Mouse (Mus musculus): ENCODE measurements around the gene Tom1l2.

The Tom1l2 gene

GRCm38 (mm10) chr11:60209217-60209932 lies 143.3 kb downstream of the Tom1l2 start:
- peak; percentile 84 to 93 for DNase-seq (ENCODE audit: inconsistent age in 2 of 2, low spot score in 1 of 2)

DNA sequence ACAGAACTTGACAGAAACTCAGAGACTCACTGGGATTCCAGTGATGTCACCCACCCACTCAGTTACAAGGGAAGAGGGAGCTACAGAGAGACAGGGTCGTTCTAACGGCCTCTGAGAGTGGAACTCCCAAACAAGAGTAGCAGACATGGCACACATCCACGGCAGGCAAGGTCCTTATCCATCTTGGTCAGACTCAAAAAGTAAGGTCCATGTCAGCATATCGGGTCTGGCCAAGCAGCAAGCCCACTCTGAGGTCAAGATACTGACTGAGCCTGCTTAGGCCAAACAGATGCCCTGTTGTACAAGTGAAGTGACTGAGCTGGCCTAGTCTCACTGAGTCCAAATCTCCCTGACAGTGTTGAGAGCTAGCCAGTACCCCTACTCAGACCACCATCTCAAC lies 144.0 kb downstream of the Tom1l2 start:
- DNase-seq (ENCODE audit: inconsistent age in 2 of 2, low spot score in 1 of 2), result peak; percentile 25 to 70

DNA sequence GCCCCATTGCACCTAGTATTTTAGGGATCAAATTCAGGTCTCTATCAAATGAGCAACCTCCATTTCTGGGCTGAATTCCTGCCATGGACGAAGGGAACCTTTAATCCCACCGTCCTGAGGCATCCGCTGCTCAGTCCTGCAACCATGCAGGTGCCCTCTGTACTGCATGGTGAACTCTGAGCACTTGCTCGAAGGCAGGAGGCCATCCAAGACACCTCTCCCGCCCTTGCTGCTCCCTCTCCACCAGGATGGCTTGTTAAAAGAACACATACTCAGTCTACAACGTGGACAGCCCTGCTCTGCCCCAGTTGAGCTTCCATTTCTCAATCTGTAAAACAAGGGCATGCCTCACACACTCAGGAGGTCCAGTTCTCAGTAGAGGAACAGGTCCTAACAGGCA lies 144.5 kb downstream of the Tom1l2 start:
- DNase-seq (ENCODE audit: inconsistent age in 2 of 2, low spot score in 1 of 2), result peak; percentile 20 to 45

- no peak for DNase-seq (ENCODE audit: inconsistent age in 2 of 2, low spot score in 1 of 2)
These were observed 146.5 kb downstream of the Tom1l2 start for GRCm38 (mm10) chr11:60206207-60206606.

GRCm38 (mm10) chr11:60205026-60205425 lies 147.7 kb downstream of the Tom1l2 start:
- no peak for DNase-seq (ENCODE audit: inconsistent age in 2 of 2, low spot score in 1 of 2)

DNA sequence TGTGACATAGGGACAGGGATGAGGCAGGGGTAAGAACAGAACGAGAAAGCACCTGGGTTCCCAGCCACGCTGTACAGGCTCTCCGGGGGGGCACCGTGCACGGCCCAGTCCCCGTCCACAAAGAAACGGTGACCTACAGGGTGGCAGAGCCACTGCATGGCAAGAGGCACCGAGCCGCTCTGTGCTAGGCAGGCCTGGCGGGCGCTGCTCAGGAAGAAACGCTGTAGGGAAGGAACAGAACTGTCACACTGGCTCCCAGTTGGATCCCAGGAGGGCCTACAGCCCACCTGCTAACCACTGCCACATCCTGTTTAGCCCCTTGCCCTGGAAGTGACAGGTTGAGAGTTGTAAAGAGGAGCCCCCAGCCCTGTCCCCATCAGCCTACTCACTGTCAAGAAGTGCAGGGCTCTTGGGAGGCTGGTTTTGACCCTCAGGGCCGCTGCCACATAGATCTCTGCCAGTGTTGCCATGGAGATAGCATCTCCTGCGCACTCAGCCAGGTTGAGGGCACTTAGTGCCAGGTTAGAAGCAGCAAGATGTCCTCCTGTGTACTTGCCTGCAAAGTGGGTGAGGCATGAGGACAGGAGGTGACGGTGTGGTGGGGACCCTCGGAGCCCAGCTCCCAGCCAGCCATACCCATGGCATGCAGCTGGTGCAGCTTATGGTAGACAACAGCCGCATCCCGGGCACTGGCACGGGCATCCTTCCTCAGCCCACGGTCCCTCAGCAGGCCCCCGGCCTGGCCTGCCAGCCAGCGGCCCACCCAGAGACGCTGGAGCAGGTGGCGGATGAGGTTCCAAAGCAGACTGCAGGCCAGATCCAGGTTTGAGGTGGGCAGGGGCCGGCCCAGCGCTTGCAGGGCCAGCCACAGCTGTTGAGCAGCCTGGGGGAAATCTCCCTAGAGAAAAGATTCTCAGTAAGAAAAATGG lies 149.7 kb downstream of the Tom1l2 start:
- DNase-seq (ENCODE audit: inconsistent age in 2 of 2, low spot score in 1 of 2), result no peak

GRCm38 (mm10) chr11:60200384-60200783 lies 152.3 kb downstream of the Tom1l2 start:
- peak in 1 of 2 experiments; percentile 62 for DNase-seq (ENCODE audit: inconsistent age in 2 of 2, low spot score in 1 of 2)

- DNase-seq (ENCODE audit: inconsistent age in 2 of 2, low spot score in 1 of 2), result peak; percentile 89 to 97
These were observed 153.0 kb downstream of the Tom1l2 start for GRCm38 (mm10) chr11:60199702-60200184.

GRCm38 (mm10) chr11:60198651-60199050 lies 154.1 kb downstream of the Tom1l2 start:
- DNase-seq (ENCODE audit: inconsistent age in 2 of 2, low spot score in 1 of 2), result no peak

GRCm38 (mm10) chr11:60197998-60198619 lies 154.6 kb downstream of the Tom1l2 start:
- DNase-seq (ENCODE audit: inconsistent age in 2 of 2, low spot score in 1 of 2), result peak in 1 of 2 experiments; percentile 72

- peak in 1 of 2 experiments; percentile 77 for DNase-seq (ENCODE audit: inconsistent age in 2 of 2, low spot score in 1 of 2)
These were observed 156.4 kb downstream of the Tom1l2 start for GRCm38 (mm10) chr11:60196344-60196743.

- peak in 1 of 2 experiments; percentile 69 for DNase-seq (ENCODE audit: inconsistent age in 2 of 2, low spot score in 1 of 2)
These were observed 157.6 kb downstream of the Tom1l2 start for GRCm38 (mm10) chr11:60195108-60195507.

GRCm38 (mm10) chr11:60193556-60193955 lies 159.1 kb downstream of the Tom1l2 start:
- DNase-seq (ENCODE audit: inconsistent age in 2 of 2, low spot score in 1 of 2), result no peak

DNA sequence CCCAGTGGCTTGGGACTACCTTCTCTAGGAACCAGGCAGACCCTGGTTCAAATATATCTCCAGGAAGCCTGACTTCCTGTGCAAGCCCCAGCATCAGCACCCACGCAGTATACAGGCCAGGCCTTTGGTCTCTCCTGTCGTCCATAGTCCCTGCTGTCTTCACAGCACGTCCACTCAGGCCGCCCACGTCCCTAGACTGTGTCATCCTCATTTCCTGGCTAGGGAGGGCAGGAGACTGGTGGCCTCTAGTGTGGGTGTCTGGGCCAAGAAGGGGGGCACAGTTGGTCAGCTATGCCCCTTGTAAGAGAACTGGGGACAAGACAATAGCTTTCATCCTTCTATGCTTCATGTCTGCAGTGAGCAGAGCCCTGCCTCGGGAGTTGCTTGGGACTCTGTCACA lies 160.2 kb downstream of the Tom1l2 start:
- no peak for DNase-seq (ENCODE audit: inconsistent age in 2 of 2, low spot score in 1 of 2)

- DNase-seq (ENCODE audit: inconsistent age in 2 of 2, low spot score in 1 of 2), result no peak
These were observed 162.6 kb downstream of the Tom1l2 start for GRCm38 (mm10) chr11:60190055-60190641.

GRCm38 (mm10) chr11:60189501-60190040 lies 163.1 kb downstream of the Tom1l2 start:
- DNase-seq (ENCODE audit: inconsistent age in 2 of 2, low spot score in 1 of 2), result no peak

GRCm38 (mm10) chr11:60188275-60188853 lies 164.3 kb downstream of the Tom1l2 start:
- no peak for DNase-seq (ENCODE audit: inconsistent age in 2 of 2, low spot score in 1 of 2)

DNA sequence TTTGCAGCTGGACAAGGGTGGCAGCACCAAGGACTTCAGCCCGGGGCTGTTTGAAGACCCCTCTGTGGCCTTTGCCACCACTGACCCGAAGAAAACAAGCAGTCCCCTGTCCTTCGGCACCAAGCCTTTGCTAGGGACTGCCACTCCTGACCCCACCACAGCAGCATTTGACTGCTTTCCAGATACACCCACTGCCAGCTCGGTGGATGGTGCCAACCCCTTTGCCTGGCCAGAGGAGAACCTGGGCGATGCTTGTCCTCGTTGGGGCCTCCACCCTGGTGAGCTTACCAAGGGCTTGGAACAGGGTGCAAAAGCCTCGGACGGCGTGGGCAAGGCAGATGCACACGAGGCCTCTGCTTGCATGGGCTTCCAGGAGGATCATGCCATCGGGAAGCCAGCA lies 165.6 kb downstream of the Tom1l2 start:
- no peak for DNase-seq (ENCODE audit: inconsistent age in 2 of 2, low spot score in 1 of 2)

- peak in 1 of 2 experiments; percentile 75 for DNase-seq (ENCODE audit: inconsistent age in 2 of 2, low spot score in 1 of 2)
These were observed 167.1 kb downstream of the Tom1l2 start for GRCm38 (mm10) chr11:60185396-60186231.
